Mouse (Mus musculus) urinary bladder, postnatal 0 days (tissue): ENCODE data around the gene Mmadhc. TPM values are rescaled to one million over a fixed set of nuclear protein-coding genes. Genes with fewer than 3 reads are reported as not detected.

ENCODE experiments used
- polyA plus RNA-seq: library from polyadenylated mRNA; unstranded; fragments of >200 nt; fragmentation: Nextera tagmentation; extraction: Ambion mirVana; gene quantifications from 2 replicates; pipeline ENCODE4 v1.2.1, GENCODE M21; 2015

Mmadhc gene
- 148 and 160 TPM in 2 replicates for polyA plus RNA-seq

GRCm38 (mm10) chr2:50296109-50296986 is at the start of gene Mmadhc:
TSS of gene Mmadhc (minus strand) at chr2:50296801.

Other genes with a start within 250 kb of the Mmadhc start
- 1.7 TPM in 2 replicates for gene Lypd6, start 230.4 kb downstream of the Mmadhc start, polyA plus RNA-seq